Mouse (Mus musculus) embryonic stem cell, embryonic (primary cell): ENCODE results near the gene Gm14569.

ENCODE experiments used
- CTCF ChIA-PET, 4 experiments: fragments of 300-600 bp in 2 of 4; fragments of 350-600 bp in 2 of 4; sonication (Branson Sonifier 250); formaldehyde crosslinking; loops; one replicate each; lab custom pipeline; 2022; ENCODE audit warnings: inconsistent platforms in 2 of 4; lab: Charles Lee
- POLR2A ChIA-PET, 4 experiments: fragments of 300-600 bp in 2 of 4; fragments of 350-600 bp in 2 of 4; sonication (Branson Sonifier 250); formaldehyde crosslinking; loops; one replicate each; lab custom pipeline; 2022; ENCODE audit warnings: antibody characterized with exemption in 4 of 4, inconsistent platforms in 1 of 4; lab: Charles Lee

Gene Gm14569

GRCm38 (mm10) chrX:36392672-36393071 is 99.0 kb downstream of the Gm14569 start:
- POLR2A ChIA-PET = no interaction called here

GRCm38 (mm10) chrX:36390503-36390902 is 101.1 kb downstream of the Gm14569 start:
- ChIA-PET POLR2A (interaction anchor here in 1 of 4 experiments (0.6 kb wide), 1 partner anchor 1363 kb away, joined by 4 read pairs; no protein-coding TSS in a partner anchor), CTCF (interaction anchor here in 2 of 4 experiments (0.8 to 2.2 kb wide), 3 partner anchors 45 to 164 kb away, joined by 3 to 7 read pairs (median 3); no protein-coding TSS in a partner anchor)

More at GRCm38 (mm10) chrX:36392672-36393071, 99.0 kb downstream of the Gm14569 start:
- CTCF ChIA-PET = interaction anchor here (0.5 to 2.1 kb wide), 8 partner anchors 9 to 412 kb away, joined by 3 to 16 read pairs (median 5); partner anchors contain the start of gene Akap17b (in 1 of the 4)

GRCm38 (mm10) chrX:36389971-36390370 is 101.7 kb downstream of the Gm14569 start:
- ChIA-PET POLR2A (no interaction called here), CTCF (interaction anchor here in 2 of 4 experiments (1.2 to 2.2 kb wide), 2 partner anchors 164 kb away, joined by 4 to 7 read pairs; no protein-coding TSS in a partner anchor)

- CTCF ChIA-PET = no interaction called here
- POLR2A ChIA-PET = no interaction called here
These were observed 106.3 kb downstream of the Gm14569 start for GRCm38 (mm10) chrX:36385340-36385739.
